Mouse (Mus musculus): ENCODE measurements at regions not wholly inside any gene's neighbourhood (a gene's known extent, or its start where the extent isn't known, plus 50 kb on each side); places are given as distances from the start of the nearest gene placed in this dataset.
A peak's percentile ranks its signal among the peaks of the same experiment; 100 is the strongest.

GRCm38 (mm10) chr11:63524254-63524653 is 395.5 kb downstream of the Pmp22 start:
- TF ChIP-seq POU5F1 (IDR thresholded peaks at IDR 0.05; ENCODE audit: borderline replicate concordance, low read length) (no peak), CTCF (conservative IDR thresholded peaks at IDR 0.05; ENCODE audit: low read length) (no peak), NANOG (IDR thresholded peaks at IDR 0.05; ENCODE audit: borderline replicate concordance, low read length) (no peak)
- Histone ChIP-seq H3K27me3 (ENCODE audit: insufficient read depth, low read length) (peaks cover 11% of the 10 kb centered on the region), H3K36me3 (ENCODE audit: insufficient read depth, low read length) (no peaks in the 10 kb centered on the region), H3K4me3 (replicated peaks; ENCODE audit: low read length) (no peak overlapping the region), H3K9me3 (ENCODE audit: low read length) (no peaks in the 10 kb centered on the region), H3K4me1 (replicated peaks; ENCODE audit: low read depth, low read length) (no peaks in the 10 kb centered on the region)

GRCm38 (mm10) chr11:63525431-63525830 is 396.6 kb downstream of the Pmp22 start:
- Histone ChIP-seq H3K9me3 (ENCODE audit: low read length) (no peaks in the 10 kb centered on the region), H3K4me1 (replicated peaks; ENCODE audit: low read depth, low read length) (no peaks in the 10 kb centered on the region), H3K36me3 (ENCODE audit: insufficient read depth, low read length) (no peaks in the 10 kb centered on the region), H3K4me3 (replicated peaks; ENCODE audit: low read length) (no peak overlapping the region), H3K27me3 (ENCODE audit: insufficient read depth, low read length) (peaks cover 11% of the 10 kb centered on the region)
- no peak for TF ChIP-seq CTCF (conservative IDR thresholded peaks at IDR 0.05; ENCODE audit: low read length)
- no peak for TF ChIP-seq NANOG (IDR thresholded peaks at IDR 0.05; ENCODE audit: borderline replicate concordance, low read length)
- no peak for TF ChIP-seq POU5F1 (IDR thresholded peaks at IDR 0.05; ENCODE audit: borderline replicate concordance, low read length)

- H3K4me1 ChIP-seq (replicated peaks; ENCODE audit: low read depth, low read length) = no peaks in the 10 kb centered on the region
- TF ChIP-seq POU5F1 (IDR thresholded peaks at IDR 0.05; ENCODE audit: borderline replicate concordance, low read length) = no peak
- no peak for TF ChIP-seq NANOG (IDR thresholded peaks at IDR 0.05; ENCODE audit: borderline replicate concordance, low read length)
- TF ChIP-seq CTCF (conservative IDR thresholded peaks at IDR 0.05; ENCODE audit: low read length) = no peak
- no peaks in the 10 kb centered on the region for H3K9me3 ChIP-seq (ENCODE audit: low read length)
- no peak overlapping the region for H3K4me3 ChIP-seq (replicated peaks; ENCODE audit: low read length)
- no peaks in the 10 kb centered on the region for H3K36me3 ChIP-seq (ENCODE audit: insufficient read depth, low read length)
- H3K27me3 ChIP-seq (ENCODE audit: insufficient read depth, low read length) = peaks cover 14% of the 10 kb centered on the region
Measured at GRCm38 (mm10) chr11:63525956-63526355, 396.1 kb downstream of the Hs3st3b1 start.

GRCm38 (mm10) chr11:63532752-63533151 is 389.3 kb downstream of the Hs3st3b1 start:
- no peak for TF ChIP-seq NANOG (IDR thresholded peaks at IDR 0.05; ENCODE audit: borderline replicate concordance, low read length)
- no peak for TF ChIP-seq CTCF (conservative IDR thresholded peaks at IDR 0.05; ENCODE audit: low read length)
- no peak for TF ChIP-seq POU5F1 (IDR thresholded peaks at IDR 0.05; ENCODE audit: borderline replicate concordance, low read length)
- Histone ChIP-seq H3K27me3 (ENCODE audit: insufficient read depth, low read length) (peaks cover 52% of the 10 kb centered on the region), H3K36me3 (ENCODE audit: insufficient read depth, low read length) (no peaks in the 10 kb centered on the region), H3K9me3 (ENCODE audit: low read length) (no peaks in the 10 kb centered on the region), H3K4me1 (replicated peaks; ENCODE audit: low read depth, low read length) (peaks cover 29% of the 10 kb centered on the region), H3K4me3 (replicated peaks; ENCODE audit: low read length) (no peak overlapping the region)

- no peaks in the 10 kb centered on the region for H3K9me3 ChIP-seq (ENCODE audit: low read length)
- H3K4me3 ChIP-seq (replicated peaks; ENCODE audit: low read length) = no peak overlapping the region
- peaks cover 29% of the 10 kb centered on the region for H3K4me1 ChIP-seq (replicated peaks; ENCODE audit: low read depth, low read length)
- peaks cover 51% of the 10 kb centered on the region for H3K27me3 ChIP-seq (ENCODE audit: insufficient read depth, low read length)
- no peaks in the 10 kb centered on the region for H3K36me3 ChIP-seq (ENCODE audit: insufficient read depth, low read length)
- TF ChIP-seq POU5F1 (IDR thresholded peaks at IDR 0.05; ENCODE audit: borderline replicate concordance, low read length) (no peak), NANOG (IDR thresholded peaks at IDR 0.05; ENCODE audit: borderline replicate concordance, low read length) (peak; percentile 89)
Measured at GRCm38 (mm10) chr11:63533555-63534200, 388.4 kb downstream of the Hs3st3b1 start.

GRCm38 (mm10) chr11:63537693-63538092 is 384.4 kb downstream of the Hs3st3b1 start:
- TF ChIP-seq POU5F1 (IDR thresholded peaks at IDR 0.05; ENCODE audit: borderline replicate concordance, low read length) (no peak), NANOG (IDR thresholded peaks at IDR 0.05; ENCODE audit: borderline replicate concordance, low read length) (no peak), CTCF (conservative IDR thresholded peaks at IDR 0.05; ENCODE audit: low read length) (no peak)
- no peak overlapping the region for H3K4me3 ChIP-seq (replicated peaks; ENCODE audit: low read length)
- peaks cover 26% of the 10 kb centered on the region for H3K4me1 ChIP-seq (replicated peaks; ENCODE audit: low read depth, low read length)
- peaks cover 44% of the 10 kb centered on the region for H3K27me3 ChIP-seq (ENCODE audit: insufficient read depth, low read length)
- H3K9me3 ChIP-seq (ENCODE audit: low read length) = no peaks in the 10 kb centered on the region
- no peaks in the 10 kb centered on the region for H3K36me3 ChIP-seq (ENCODE audit: insufficient read depth, low read length)

GRCm38 (mm10) chr11:63543971-63544696 is 378.0 kb downstream of the Hs3st3b1 start:
- Histone ChIP-seq H3K27me3 (ENCODE audit: insufficient read depth, low read length) (no peaks in the 10 kb centered on the region), H3K9me3 (ENCODE audit: low read length) (no peaks in the 10 kb centered on the region), H3K4me1 (replicated peaks; ENCODE audit: low read depth, low read length) (peaks cover 18% of the 10 kb centered on the region), H3K4me3 (replicated peaks; ENCODE audit: low read length) (no peak overlapping the region), H3K36me3 (ENCODE audit: insufficient read depth, low read length) (no peaks in the 10 kb centered on the region)
- TF ChIP-seq CTCF (conservative IDR thresholded peaks at IDR 0.05; ENCODE audit: low read length) (no peak), NANOG (IDR thresholded peaks at IDR 0.05; ENCODE audit: borderline replicate concordance, low read length) (no peak), POU5F1 (IDR thresholded peaks at IDR 0.05; ENCODE audit: borderline replicate concordance, low read length) (no peak)

GRCm38 (mm10) chr11:63545516-63545915 is 376.6 kb downstream of the Hs3st3b1 start:
- Histone ChIP-seq H3K4me1 (replicated peaks; ENCODE audit: low read depth, low read length) (peaks cover 18% of the 10 kb centered on the region), H3K4me3 (replicated peaks; ENCODE audit: low read length) (0 out of 2 replicates have a peak overlapping the region, but pooled peaks have one; percentile 23), H3K27me3 (ENCODE audit: insufficient read depth, low read length) (no peaks in the 10 kb centered on the region), H3K36me3 (ENCODE audit: insufficient read depth, low read length) (no peaks in the 10 kb centered on the region), H3K9me3 (ENCODE audit: low read length) (no peaks in the 10 kb centered on the region)
- TF ChIP-seq POU5F1 (IDR thresholded peaks at IDR 0.05; ENCODE audit: borderline replicate concordance, low read length) (no peak), NANOG (IDR thresholded peaks at IDR 0.05; ENCODE audit: borderline replicate concordance, low read length) (no peak), CTCF (conservative IDR thresholded peaks at IDR 0.05; ENCODE audit: low read length) (no peak)

All from E14TG2a.4 (cell line).